Mouse (Mus musculus): ENCODE measurements around the gene Syngap1.
"Not testable (repeated sequence)": the region's sequence is repeated elsewhere in the genome, so short reads cannot be mapped to it uniquely, and the experiment has no call there.

Syngap1 gene

GRCm38 (mm10) chr17:26953726-26954125, 12.7 kb downstream of the Syngap1 start:
- no peak for DNase-seq (ENCODE audit: low read depth, low spot score)

- no peak for DNase-seq (ENCODE audit: low read depth, low spot score)
Observed at GRCm38 (mm10) chr17:26956309-26956708, 15.3 kb downstream of the Syngap1 start.

- no peak for DNase-seq (ENCODE audit: low read depth, low spot score)
Observed at GRCm38 (mm10) chr17:26956895-26957294, 15.8 kb downstream of the Syngap1 start.

GRCm38 (mm10) chr17:26957872-26958271, 16.8 kb downstream of the Syngap1 start:
- no peak for DNase-seq (ENCODE audit: low read depth, low spot score)

- DNase-seq (ENCODE audit: low read depth, low spot score), result no peak
Observed at GRCm38 (mm10) chr17:26958880-26959279, 17.8 kb downstream of the Syngap1 start.

GRCm38 (mm10) chr17:26959815-26960214, 18.8 kb downstream of the Syngap1 start:
- no peak for DNase-seq (ENCODE audit: low read depth, low spot score)

- DNase-seq (ENCODE audit: low read depth, low spot score), result no peak
Observed at GRCm38 (mm10) chr17:26961572-26962240, 20.7 kb downstream of the Syngap1 start.

- DNase-seq (ENCODE audit: low read depth, low spot score), result no peak
Observed at GRCm38 (mm10) chr17:26966993-26967392, 25.9 kb downstream of the Syngap1 start.

- no peak for DNase-seq (ENCODE audit: low read depth, low spot score)
Observed at GRCm38 (mm10) chr17:26967477-26967876, 26.4 kb downstream of the Syngap1 start.

GRCm38 (mm10) chr17:26968200-26968611, 27.2 kb downstream of the Syngap1 start:
- no peak for DNase-seq (ENCODE audit: low read depth, low spot score)

- DNase-seq (ENCODE audit: low read depth, low spot score), result no peak
Observed at GRCm38 (mm10) chr17:26969257-26969656, 28.2 kb downstream of the Syngap1 start.

GRCm38 (mm10) chr17:26970221-26970620, 29.2 kb downstream of the Syngap1 start:
- no peak for DNase-seq (ENCODE audit: low read depth, low spot score)

GRCm38 (mm10) chr17:26971247-26971905, 30.3 kb downstream of the Syngap1 start:
- DNase-seq (ENCODE audit: low read depth, low spot score), result no peak

- no peak for DNase-seq (ENCODE audit: low read depth, low spot score)
Observed at GRCm38 (mm10) chr17:26972107-26972506, 31.1 kb downstream of the Syngap1 start.

GRCm38 (mm10) chr17:26972703-26973574, 31.9 kb downstream of the Syngap1 start, which contains the start of gene Zbtb9:
Zbtb9 (plus strand) TSS chr17:26973167.
- DNase-seq (ENCODE audit: low read depth, low spot score), result peak; percentile 96

- no peak for DNase-seq (ENCODE audit: low read depth, low spot score)
Observed at GRCm38 (mm10) chr17:26974547-26974946, 33.5 kb downstream of the Syngap1 start.

GRCm38 (mm10) chr17:26975415-26975814, 34.4 kb downstream of the Syngap1 start:
- DNase-seq (ENCODE audit: low read depth, low spot score), result no peak

GRCm38 (mm10) chr17:26977354-26977753, 36.3 kb downstream of the Syngap1 start:
- not testable (repeated sequence) for DNase-seq (ENCODE audit: low read depth, low spot score)

- DNase-seq (ENCODE audit: low read depth, low spot score), result no peak
Observed at GRCm38 (mm10) chr17:26979426-26979825, 38.4 kb downstream of the Syngap1 start.

GRCm38 (mm10) chr17:26981050-26981449, 40.0 kb downstream of the Syngap1 start:
- no peak for DNase-seq (ENCODE audit: low read depth, low spot score)

- no peak for DNase-seq (ENCODE audit: low read depth, low spot score)
Observed at GRCm38 (mm10) chr17:26983382-26983781, 42.3 kb downstream of the Syngap1 start.

GRCm38 (mm10) chr17:26985503-26986179, 44.6 kb downstream of the Syngap1 start:
- no peak for DNase-seq (ENCODE audit: low read depth, low spot score)
